Mouse (Mus musculus) kidney, postnatal 0 days (tissue): ENCODE data around the gene Ubash3b. TPM values are rescaled to one million over a fixed set of nuclear protein-coding genes. Genes with fewer than 3 reads are reported as not detected.
A peak's percentile ranks its signal among the peaks of the same experiment; 100 is the strongest.

Experiments used
- ATAC-seq: fragments of 200-750 bp; cut with Nextera tagmentation; replicated peaks from 2 replicates; pipeline ENCODE4 v1.8.0; 2017; ENCODE audit warnings: low read depth, moderate number of reproducible peaks, moderate TSS enrichment, moderate library complexity; ENCODE audit not compliant: low FRiP score
- DNase-seq: peaks from one replicate; pipeline ENCODE4 v3.0.0-alpha.2; 2016; ENCODE audit warnings: low spot score
- H3K27ac ChIP-seq: fragments of 300-500 bp; sonication (generic); 2 replicates; pipeline ENCODE4 v1.5.1; 2014; ENCODE audit warnings: mild to moderate bottlenecking
- H3K27me3 ChIP-seq: fragments of 300-500 bp; sonication (generic); 2 replicates; pipeline ENCODE4 v1.6.1; 2014; ENCODE audit warnings: low read length, mixed read lengths; ENCODE audit not compliant: insufficient read depth
- H3K36me3 ChIP-seq: fragments of 300-500 bp; sonication (generic); 2 replicates; pipeline ENCODE4 v1.6.1; 2014; ENCODE audit warnings: low read length, mixed read lengths; ENCODE audit not compliant: insufficient read depth
- H3K4me1 ChIP-seq: fragments of 300-500 bp; sonication (generic); replicated peaks from 2 replicates; pipeline ENCODE4 v1.6.1; 2014; ENCODE audit warnings: antibody characterized with exemption, low read length, mixed read lengths; ENCODE audit not compliant: insufficient read depth
- H3K4me2 ChIP-seq: fragments of 300-500 bp; sonication (generic); 2 replicates; pipeline ENCODE4 v1.6.1; 2014; ENCODE audit warnings: mild to moderate bottlenecking, low read length, moderate library complexity, mixed read lengths
- H3K4me3 ChIP-seq: fragments of 300-500 bp; sonication (generic); replicated peaks from 2 replicates; pipeline ENCODE4 v1.5.1; 2014; ENCODE audit warnings: low read depth, low read length
- H3K9ac ChIP-seq: fragments of 300-500 bp; sonication (generic); 2 replicates; pipeline ENCODE4 v1.6.1; 2014; ENCODE audit warnings: low read depth, low read length
- H3K9me3 ChIP-seq: fragments of 300-500 bp; sonication (generic); replicated peaks from 2 replicates; pipeline ENCODE4 v1.6.1; 2016; ENCODE audit warnings: low read length, inconsistent platforms, mixed read lengths
- CTCF ChIP-seq: IDR thresholded peaks from 2 replicates; pipeline ENCODE4 v1.5.1; 2016; ENCODE audit warnings: antibody characterized with exemption, low read depth, mild to moderate bottlenecking, moderate library complexity
- WGBS: fragments of 180-500 bp; shearing (Covaris S2); extraction: QIAGEN DNeasy Blood & Tissue Kit; methylation state at CpG from one replicate; pipeline ENCODE4 v1.1.7; 2014; 5-methylcytosine and 5-hydroxymethylcytosine counted together
- polyA plus RNA-seq: library from polyadenylated mRNA; unstranded; fragments of >200 nt; fragmentation: Nextera tagmentation; extraction: Ambion mirVana; gene quantifications from 2 replicates; pipeline ENCODE4 v1.2.1, GENCODE M21; 2015

The Ubash3b gene
- polyA plus RNA-seq, 1 experiment from 2014 or later, result 7.5 TPM

DNA sequence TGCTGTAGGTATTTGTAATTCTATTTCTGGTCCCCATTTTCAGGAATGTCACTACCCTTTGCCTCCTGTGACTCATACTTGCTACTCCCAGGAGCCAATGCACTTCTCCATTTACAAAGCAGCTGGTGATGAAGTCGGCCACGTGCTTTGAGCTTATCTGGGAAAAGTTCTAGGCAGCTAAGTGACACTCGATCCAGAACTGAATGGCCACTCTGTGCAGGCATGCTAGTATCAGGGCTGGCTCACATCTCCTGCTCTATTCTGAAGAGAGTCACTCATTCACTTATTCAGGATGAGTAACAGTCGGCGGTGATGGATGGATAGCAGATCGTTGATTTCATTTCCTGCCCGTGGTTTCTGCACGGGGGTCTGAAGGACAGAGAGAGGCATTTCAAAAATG, 8.5 kb upstream of the Ubash3b start:
- Histone ChIP-seq H3K9ac (no peak overlapping the region), H3K9me3 (no peaks in the 10 kb centered on the region), H3K4me2 (no peak overlapping the region), H3K4me3 (no peak overlapping the region), H3K4me1 (no peaks in the 10 kb centered on the region), H3K27me3 (no peaks in the 10 kb centered on the region), H3K36me3 (no peaks in the 10 kb centered on the region), H3K27ac (no peak overlapping the region)
- WGBS, result 34% methylated on average over 8 of the region's 8 CpGs
- DNase-seq (no peak), ATAC-seq (no peak)
- TF ChIP-seq CTCF, result no peak

DNA sequence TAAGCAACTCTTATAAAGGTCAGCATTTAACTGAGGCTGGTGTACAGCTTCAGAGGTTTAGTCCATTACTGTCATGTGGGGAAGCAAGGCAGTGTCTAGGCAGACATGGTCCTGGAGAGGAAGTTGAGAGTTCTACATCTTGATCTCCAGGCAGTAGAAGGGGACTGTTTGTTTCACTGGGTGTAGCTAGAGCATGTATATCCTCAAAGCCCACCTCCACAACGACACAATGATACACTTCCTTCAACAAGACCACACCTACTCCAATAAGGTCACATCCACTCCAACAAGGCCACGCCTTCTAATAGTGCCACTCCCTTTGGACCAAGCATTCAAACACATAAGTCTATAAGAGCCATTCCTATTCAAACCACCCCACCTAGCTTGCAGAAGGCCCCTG, 7.2 kb upstream of the Ubash3b start:
- Histone ChIP-seq H3K27ac (no peak overlapping the region), H3K9ac (no peak overlapping the region), H3K4me1 (no peaks in the 10 kb centered on the region), H3K4me3 (no peak overlapping the region), H3K27me3 (no peaks in the 10 kb centered on the region), H3K9me3 (no peaks in the 10 kb centered on the region), H3K36me3 (no peaks in the 10 kb centered on the region), H3K4me2 (no peak overlapping the region)
- 87% methylated on average over 2 of the region's 2 CpGs for WGBS
- TF ChIP-seq CTCF, result no peak
- DNase-seq (no peak), ATAC-seq (no peak)

DNA sequence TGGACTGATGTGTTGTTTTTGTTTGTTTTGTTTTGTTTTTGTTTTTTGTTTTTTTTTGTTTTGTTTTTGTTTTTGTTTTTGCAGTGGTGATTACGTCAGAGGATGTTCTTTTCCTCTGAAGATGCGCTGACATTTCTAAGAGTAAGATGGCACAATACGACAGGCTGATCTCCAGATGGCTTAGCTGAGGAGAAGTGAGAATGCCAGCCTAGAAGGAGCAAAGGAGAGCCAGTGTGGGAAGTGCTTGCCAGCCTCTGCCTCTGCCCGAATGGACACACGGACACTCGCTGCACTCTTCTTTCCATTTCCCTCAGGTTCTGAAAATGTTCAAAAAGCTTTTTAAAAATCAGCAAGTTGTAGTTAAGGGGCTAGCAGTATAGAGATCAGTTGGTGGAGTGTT, 6.7 kb upstream of the Ubash3b start:
- H3K27ac ChIP-seq, result no peak overlapping the region
- H3K4me3 ChIP-seq, result no peak overlapping the region
- no peaks in the 10 kb centered on the region; the same call in 1 of the 2 replicates for H3K9me3 ChIP-seq
- ATAC-seq (no peak), DNase-seq (no peak)
- WGBS, result 92% methylated on average over 6 of the region's 6 CpGs
- H3K27me3 ChIP-seq, result no peaks in the 10 kb centered on the region
- no peak for TF ChIP-seq CTCF
- H3K36me3 ChIP-seq, result no peaks in the 10 kb centered on the region
- no peak overlapping the region for H3K4me2 ChIP-seq
- H3K9ac ChIP-seq, result no peak overlapping the region
- H3K4me1 ChIP-seq, result no peaks in the 10 kb centered on the region

DNA sequence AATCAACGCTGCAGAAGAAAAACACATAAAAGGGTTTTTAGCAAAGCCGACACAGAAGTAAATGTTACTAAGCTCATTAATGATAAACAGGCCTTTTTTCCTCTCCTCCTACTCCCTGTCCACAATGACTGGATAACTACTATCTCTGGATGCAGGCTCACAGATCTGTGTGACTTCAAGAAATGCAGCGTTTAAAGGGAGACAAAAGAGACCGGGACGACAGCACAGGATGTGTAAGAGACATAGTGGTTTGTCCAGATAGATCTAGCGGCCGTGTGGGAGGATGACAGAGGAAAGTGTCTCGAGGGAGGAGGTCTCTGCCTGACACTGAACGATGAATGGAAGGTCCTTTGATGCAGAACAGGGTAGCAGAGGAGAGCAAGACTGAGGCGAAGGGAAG, 5.4 kb upstream of the Ubash3b start:
- Histone ChIP-seq H3K4me2 (no peak overlapping the region), H3K36me3 (no peaks in the 10 kb centered on the region), H3K9me3 (no peaks in the 10 kb centered on the region; the same call in 1 of the 2 replicates), H3K9ac (no peak overlapping the region), H3K4me1 (no peaks in the 10 kb centered on the region), H3K27me3 (no peaks in the 10 kb centered on the region), H3K4me3 (no peak overlapping the region), H3K27ac (no peak overlapping the region)
- ATAC-seq (no peak), DNase-seq (peak; percentile 62)
- WGBS, result 20% methylated on average over 10 of the region's 10 CpGs
- TF ChIP-seq CTCF, result no peak

DNA sequence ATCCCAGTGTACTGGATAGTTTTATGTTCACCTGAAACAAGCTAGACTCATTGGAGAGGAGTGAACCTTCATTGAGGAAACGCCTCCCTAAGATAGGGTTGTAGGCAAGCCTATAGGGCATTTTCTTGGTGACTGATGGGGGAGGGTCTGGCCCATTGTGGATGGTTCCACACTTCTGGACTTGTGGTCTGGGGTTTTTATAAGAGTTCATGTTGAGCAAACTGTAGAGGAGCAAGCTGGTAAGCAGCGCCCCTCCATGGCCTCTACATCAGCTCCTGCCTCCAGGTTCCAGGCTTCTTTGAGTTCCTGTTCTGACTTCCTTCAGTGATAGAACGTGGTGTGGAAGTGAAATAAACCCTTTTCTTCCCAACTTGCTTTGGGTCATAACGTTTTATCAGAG, 866 bp upstream of the Ubash3b start:
- Histone ChIP-seq H3K4me3 (no peak overlapping the region), H3K27me3 (no peaks in the 10 kb centered on the region), H3K9me3 (no peaks in the 10 kb centered on the region; the same call in 1 of the 2 replicates), H3K36me3 (no peaks in the 10 kb centered on the region), H3K4me2 (no peak overlapping the region), H3K4me1 (no peaks in the 10 kb centered on the region), H3K9ac (no peak overlapping the region), H3K27ac (no peak overlapping the region)
- 73% methylated on average over 4 of the region's 4 CpGs for WGBS
- ATAC-seq (no peak), DNase-seq (no peak)
- no peak for TF ChIP-seq CTCF

DNA sequence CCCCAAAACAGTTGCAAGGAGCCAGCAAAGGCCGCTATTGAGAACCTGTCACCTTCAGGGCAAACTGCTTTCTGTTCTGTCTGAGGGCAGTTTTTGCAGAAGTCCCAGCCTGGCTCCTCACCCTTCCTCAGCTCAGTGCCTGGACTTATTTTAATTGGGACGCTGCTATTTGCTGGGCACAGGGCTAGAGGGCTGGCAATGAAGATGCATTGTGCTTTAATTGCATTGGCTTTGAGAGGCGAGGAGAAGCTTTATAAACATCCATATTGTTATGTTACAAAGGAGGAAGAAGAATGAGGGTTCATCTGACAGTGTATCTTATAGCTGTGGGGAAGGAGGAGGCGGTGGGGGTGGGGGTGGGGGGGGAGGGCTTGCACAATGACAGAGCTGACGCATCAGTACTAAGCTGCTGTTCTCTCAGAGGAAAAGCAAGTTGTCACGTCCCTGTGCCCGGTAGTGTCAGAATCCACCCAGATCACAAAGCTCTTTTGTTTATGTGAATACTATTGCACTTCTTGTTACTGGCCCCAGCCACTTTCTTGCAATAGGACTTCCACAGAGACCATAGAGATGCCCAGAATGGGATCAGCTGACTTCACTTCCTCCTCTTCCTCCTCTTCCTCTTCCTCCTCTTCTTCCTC, 841 bp downstream of the Ubash3b start:
- DNase-seq (no peak), ATAC-seq (no peak)
- Histone ChIP-seq H3K4me2 (no peak overlapping the region), H3K27ac (no peak overlapping the region), H3K27me3 (no peaks in the 10 kb centered on the region), H3K4me1 (peaks cover 4% of the 10 kb centered on the region; the same call in 1 of the 2 replicates), H3K9ac (no peak overlapping the region), H3K36me3 (no peaks in the 10 kb centered on the region), H3K9me3 (no peaks in the 10 kb centered on the region; the same call in 1 of the 2 replicates), H3K4me3 (no peak overlapping the region)
- no peak for TF ChIP-seq CTCF
- 59% methylated on average over 7 of the region's 7 CpGs for WGBS

DNA sequence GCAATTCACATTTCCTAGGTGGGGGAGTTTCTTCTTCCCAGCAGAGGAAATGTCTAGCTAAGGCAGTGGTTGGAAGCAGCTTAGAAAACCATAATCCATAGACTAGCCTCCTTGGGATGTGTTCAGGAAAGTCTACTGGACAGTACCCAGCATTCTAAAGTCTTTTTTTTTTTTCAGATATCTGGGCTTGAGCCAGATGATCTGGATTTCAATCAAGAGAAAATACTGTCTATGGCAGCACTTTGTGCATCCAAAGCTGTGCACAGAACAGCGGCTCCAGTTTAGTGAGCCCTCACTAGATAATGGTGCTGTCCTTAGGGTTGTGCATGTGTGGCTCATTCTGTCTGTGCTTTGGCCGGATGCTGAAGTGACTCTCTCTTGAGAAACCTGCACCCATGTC, 2.3 kb downstream of the Ubash3b start:
- Histone ChIP-seq H3K9ac (no peak overlapping the region), H3K4me2 (no peak overlapping the region), H3K9me3 (no peaks in the 10 kb centered on the region; the same call in 1 of the 2 replicates), H3K4me3 (no peak overlapping the region), H3K4me1 (peaks cover 4% of the 10 kb centered on the region; the same call in 1 of the 2 replicates), H3K27me3 (no peaks in the 10 kb centered on the region), H3K36me3 (no peaks in the 10 kb centered on the region), H3K27ac (no peak overlapping the region)
- 88% methylated on average over 2 of the region's 2 CpGs for WGBS
- ATAC-seq (no peak), DNase-seq (no peak)
- TF ChIP-seq CTCF, result no peak
